Mouse (Mus musculus) heart, embryonic 10.5 days (tissue): Measurements from ENCODE around the gene Nrg4. TPM values are rescaled to one million over a fixed set of nuclear protein-coding genes. Genes with fewer than 3 reads are reported as not detected.

Experiments used
- DNase-seq: peaks from one replicate; pipeline ENCODE4 v3.0.0-alpha.2; 2017; ENCODE audit warnings: low spot score
- H3K27ac ChIP-seq: fragments of 300-500 bp; sonication (generic); 2 replicates; pipeline ENCODE4 v1.5.1; 2016; ENCODE audit warnings: mild to moderate bottlenecking
- H3K27me3 ChIP-seq: fragments of 300-500 bp; sonication (generic); 2 replicates; pipeline ENCODE4 v1.6.1; 2016; ENCODE audit warnings: mild to moderate bottlenecking; ENCODE audit not compliant: poor library complexity, insufficient read depth, severe bottlenecking
- H3K36me3 ChIP-seq: fragments of 300-500 bp; sonication (generic); 2 replicates; pipeline ENCODE4 v1.6.1; 2016; ENCODE audit warnings: mild to moderate bottlenecking, moderate library complexity
- H3K4me1 ChIP-seq: fragments of 300-500 bp; sonication (generic); 2 replicates; pipeline ENCODE4 v1.6.1; 2016; ENCODE audit warnings: mild to moderate bottlenecking
- H3K4me3 ChIP-seq: fragments of 300-500 bp; sonication (generic); 2 replicates; pipeline ENCODE4 v1.5.1; 2016; ENCODE audit warnings: mild to moderate bottlenecking, moderate library complexity
- H3K9me3 ChIP-seq: fragments of 300-500 bp; sonication (generic); 2 replicates; pipeline ENCODE4 v1.6.1; 2016; ENCODE audit warnings: mild to moderate bottlenecking, moderate library complexity
- WGBS: fragments of 180-500 bp; shearing (Covaris S2); methylation state at CpG from one replicate; pipeline ENCODE4 v1.1.7; 2016; 5-methylcytosine and 5-hydroxymethylcytosine counted together
- polyA plus RNA-seq: library from polyadenylated mRNA; unstranded; fragments of >200 nt; fragmentation: Nextera tagmentation; extraction: Ambion mirVana; gene quantifications from 2 replicates; pipeline ENCODE4 v1.2.1, GENCODE M21; 2016

Gene Nrg4
- polyA plus RNA-seq, 1 experiment from 2014 or later, result 1.3 TPM

DNA sequence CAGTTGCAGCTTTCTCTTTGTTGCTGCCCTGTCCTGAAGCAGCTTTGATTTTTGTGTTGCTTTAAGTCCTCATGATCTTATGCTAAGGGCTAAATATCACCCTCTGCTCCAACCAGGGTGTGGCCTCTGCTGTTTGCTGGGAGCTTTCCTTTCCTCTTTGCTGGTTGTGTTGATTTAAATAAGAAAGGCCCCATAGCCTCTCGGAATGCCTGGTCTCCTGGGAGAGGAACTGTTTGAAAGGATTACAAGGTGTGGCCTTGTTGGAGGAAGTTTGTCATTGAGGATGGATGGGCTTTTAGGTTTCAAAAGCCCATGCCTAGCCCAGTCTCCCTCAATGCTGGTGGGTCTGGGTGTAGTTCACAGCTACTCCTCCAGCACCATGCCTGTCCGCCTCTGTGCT lies 110.6 kb downstream of the Nrg4 start:
- no peak overlapping the region for H3K4me3 ChIP-seq
- WGBS, result 85% methylated on average over 2 of the region's 2 CpGs
- H3K27me3 ChIP-seq, result no peaks in the 10 kb centered on the region
- peaks cover 13% of the 10 kb centered on the region for H3K4me1 ChIP-seq
- H3K9me3 ChIP-seq, result no peaks in the 10 kb centered on the region
- H3K36me3 ChIP-seq, result peaks cover 86% of the 10 kb centered on the region
- no peak overlapping the region for H3K27ac ChIP-seq
- DNase-seq, result no peak

DNA sequence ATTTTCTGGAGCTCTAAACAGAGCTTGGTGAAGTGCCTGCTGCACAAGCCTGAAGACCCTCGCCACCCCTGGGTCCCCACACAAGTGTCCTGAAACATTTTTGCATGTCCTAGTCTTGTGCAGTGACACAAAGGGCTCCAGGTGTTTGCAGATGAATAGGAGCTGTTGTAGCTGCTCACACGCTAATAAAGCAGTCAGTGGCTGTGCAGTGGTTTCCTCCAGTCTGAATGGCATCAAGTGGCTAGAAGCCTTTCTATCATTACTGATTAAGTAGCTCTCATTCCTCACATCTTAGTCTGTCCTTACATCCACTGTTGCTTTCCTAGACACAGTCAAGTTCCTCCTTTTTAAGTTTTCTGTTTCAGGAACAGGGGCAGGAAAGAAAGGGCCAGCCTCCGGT lies 111.0 kb downstream of the Nrg4 start:
- 92% methylated on average over 3 of the region's 3 CpGs for WGBS
- Histone ChIP-seq H3K27me3 (no peaks in the 10 kb centered on the region), H3K4me1 (peaks cover 14% of the 10 kb centered on the region), H3K36me3 (peaks cover 83% of the 10 kb centered on the region), H3K9me3 (no peaks in the 10 kb centered on the region), H3K4me3 (no peak overlapping the region), H3K27ac (no peak overlapping the region)
- no peak for DNase-seq

DNA sequence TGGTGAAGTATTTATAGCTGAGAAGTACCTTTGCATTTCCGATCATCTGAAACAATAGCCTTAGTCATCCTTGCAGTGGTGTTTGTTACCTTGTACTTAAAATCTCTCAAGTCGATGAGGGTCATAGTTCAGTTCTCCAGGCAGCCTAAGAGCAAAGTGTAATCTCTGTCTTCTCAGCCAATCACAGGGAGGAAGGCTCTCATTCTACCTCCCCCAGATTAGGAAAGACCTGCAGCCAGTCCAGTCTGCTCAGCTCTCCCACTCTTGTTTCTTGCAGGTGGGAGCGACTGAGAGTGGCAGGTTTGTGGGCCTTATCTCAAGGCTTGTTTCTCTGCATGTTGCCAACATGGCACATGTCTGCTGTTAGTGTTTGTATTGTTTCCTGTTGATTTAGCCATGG lies 111.6 kb downstream of the Nrg4 start:
- Histone ChIP-seq H3K36me3 (peaks cover 77% of the 10 kb centered on the region), H3K27me3 (no peaks in the 10 kb centered on the region), H3K4me1 (peaks cover 19% of the 10 kb centered on the region), H3K27ac (no peak overlapping the region), H3K9me3 (no peaks in the 10 kb centered on the region), H3K4me3 (no peak overlapping the region)
- DNase-seq, result no peak
- 86% methylated on average over 3 of the region's 3 CpGs for WGBS

DNA sequence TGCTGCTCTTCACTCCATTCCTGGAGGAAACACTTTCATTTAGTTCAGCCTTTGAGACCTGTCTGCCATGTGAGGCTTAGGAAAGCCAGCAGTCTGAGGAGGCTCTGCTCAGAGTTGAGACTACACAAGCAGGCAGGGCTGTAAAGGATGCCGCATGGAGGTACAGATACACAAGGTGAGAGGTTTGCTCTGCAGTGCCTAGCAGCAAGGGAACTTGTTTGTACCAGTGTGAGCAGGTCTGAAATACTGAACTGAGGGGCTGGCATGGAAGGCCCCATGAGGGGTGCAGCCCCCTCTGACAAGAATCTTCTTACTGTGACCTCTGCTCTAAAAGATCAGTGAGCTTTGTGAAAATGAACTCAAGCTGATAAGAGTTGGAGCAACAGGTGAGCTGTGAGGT lies 113.2 kb downstream of the Nrg4 start:
- Histone ChIP-seq H3K27ac (0 out of 2 replicates have a peak overlapping the region, but pooled peaks have one; percentile 13), H3K4me3 (no peak overlapping the region), H3K27me3 (no peaks in the 10 kb centered on the region), H3K36me3 (peaks cover 60% of the 10 kb centered on the region), H3K9me3 (no peaks in the 10 kb centered on the region), H3K4me1 (peaks cover 30% of the 10 kb centered on the region)
- no peak for DNase-seq
- WGBS, result 94% methylated on average over 1 of the region's 1 CpGs

- 82% methylated on average over 4 of the region's 4 CpGs for WGBS
- Histone ChIP-seq H3K9me3 (no peaks in the 10 kb centered on the region), H3K27me3 (no peaks in the 10 kb centered on the region), H3K4me1 (peaks cover 36% of the 10 kb centered on the region), H3K27ac (0 out of 2 replicates have a peak overlapping the region, but pooled peaks have one; percentile 3), H3K36me3 (peaks cover 43% of the 10 kb centered on the region), H3K4me3 (no peak overlapping the region)
- DNase-seq, result no peak
Observed at GRCm38 (mm10) chr9:55211611-55212010, 115.0 kb downstream of the Nrg4 start.

GRCm38 (mm10) chr9:55208790-55209481 lies 117.7 kb downstream of the Nrg4 start, which contains the start of gene Fbxo22:
Gene Fbxo22, plus strand, starts transcription at chr9:55208925.
- H3K4me1 ChIP-seq, result peaks cover 36% of the 10 kb centered on the region
- no peaks in the 10 kb centered on the region for H3K27me3 ChIP-seq
- under 1% methylated on average over 65 of the region's 65 CpGs for WGBS
- peak; percentile 94 for DNase-seq
- no peaks in the 10 kb centered on the region for H3K9me3 ChIP-seq
- peaks cover 23% of the 10 kb centered on the region for H3K36me3 ChIP-seq
- peak within 1 kb of the TSS; percentile 95 for H3K27ac ChIP-seq
- peak within 1 kb of the TSS; percentile 84 for H3K4me3 ChIP-seq

DNA sequence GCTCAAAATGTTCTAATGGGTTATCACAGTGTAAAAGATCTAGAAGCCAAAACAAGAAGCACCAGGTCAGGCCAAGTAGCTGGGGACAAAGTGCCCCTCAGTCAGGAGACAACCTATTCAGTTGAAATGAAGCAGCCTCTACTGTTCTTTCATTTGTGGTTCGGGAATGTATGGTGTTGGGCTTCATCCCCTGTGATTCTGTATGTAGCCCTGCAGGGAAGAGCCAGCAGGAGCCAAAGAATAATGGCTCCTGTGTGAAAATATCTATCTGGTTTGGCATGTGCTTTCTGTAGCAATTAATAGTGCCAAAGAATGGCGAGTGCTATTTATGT lies 118.2 kb downstream of the Nrg4 start:
- Histone ChIP-seq H3K9me3 (no peaks in the 10 kb centered on the region), H3K27ac (peak overlapping the region; percentile 95), H3K4me3 (peak overlapping the region; percentile 84), H3K27me3 (no peaks in the 10 kb centered on the region), H3K36me3 (peaks cover 20% of the 10 kb centered on the region), H3K4me1 (peaks cover 35% of the 10 kb centered on the region)
- DNase-seq, result no peak
- WGBS, result 3% methylated on average over 2 of the region's 2 CpGs

DNA sequence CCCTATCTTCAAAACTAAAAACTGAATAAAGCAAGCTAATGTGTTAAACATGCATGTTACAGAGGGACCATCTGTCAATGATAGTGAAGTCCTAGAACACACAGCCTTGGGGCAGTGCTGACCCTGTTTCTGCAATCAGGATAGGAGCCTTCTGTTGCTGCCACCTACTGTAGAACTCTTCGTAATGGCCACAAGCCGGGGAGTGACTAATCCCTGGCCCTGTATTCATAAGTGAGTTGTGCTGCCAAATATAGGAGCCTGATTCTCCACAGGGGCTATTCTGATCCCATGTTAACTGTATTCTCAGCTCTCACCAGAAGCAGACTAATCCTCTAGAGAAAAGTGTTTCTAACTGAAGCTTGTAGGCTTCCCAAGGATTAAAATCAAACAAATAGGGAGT lies 127.3 kb downstream of the Nrg4 start:
- H3K4me1 ChIP-seq, result no peaks in the 10 kb centered on the region
- no peak overlapping the region for H3K27ac ChIP-seq
- no peaks in the 10 kb centered on the region for H3K9me3 ChIP-seq
- WGBS, result 59% methylated on average over 2 of the region's 2 CpGs
- DNase-seq, result no peak
- H3K36me3 ChIP-seq, result peaks cover 21% of the 10 kb centered on the region; the same call in 1 of the 2 replicates
- no peaks in the 10 kb centered on the region for H3K27me3 ChIP-seq
- H3K4me3 ChIP-seq, result no peak overlapping the region

DNA sequence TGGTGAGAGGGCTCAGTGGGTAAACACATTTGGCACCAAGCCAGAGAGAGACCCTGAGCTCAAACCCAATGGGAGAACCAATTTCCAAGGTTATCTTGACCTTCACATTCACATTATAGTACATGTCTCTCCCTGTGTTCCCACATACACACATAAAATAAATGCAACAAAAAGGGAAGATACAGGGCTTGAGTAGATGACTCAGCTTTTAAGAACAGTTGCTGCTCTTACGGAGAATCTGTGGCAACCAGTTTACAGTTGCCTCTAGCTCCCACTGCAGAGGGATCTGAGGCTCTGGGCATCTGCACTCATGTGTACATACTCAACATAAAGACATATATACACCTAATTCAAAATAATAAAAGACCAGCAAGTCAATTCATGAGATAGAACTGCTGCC lies 128.4 kb downstream of the Nrg4 start:
- no peak for DNase-seq
- peaks cover 23% of the 10 kb centered on the region; the same call in 1 of the 2 replicates for H3K36me3 ChIP-seq
- WGBS, result 95% methylated on average over 1 of the region's 1 CpGs

GRCm38 (mm10) chr9:55195876-55196275 lies 130.8 kb downstream of the Nrg4 start:
- no peaks in the 10 kb centered on the region for H3K27me3 ChIP-seq
- no peak overlapping the region for H3K4me3 ChIP-seq
- H3K36me3 ChIP-seq, result peaks cover 21% of the 10 kb centered on the region; the same call in 1 of the 2 replicates
- no peaks in the 10 kb centered on the region for H3K4me1 ChIP-seq
- 90% methylated on average over 3 of the region's 3 CpGs for WGBS
- no peak for DNase-seq
- no peak overlapping the region for H3K27ac ChIP-seq
- no peaks in the 10 kb centered on the region for H3K9me3 ChIP-seq

More for the DNA sequence above, 128.4 kb downstream of the Nrg4 start:
- Histone ChIP-seq H3K9me3 (no peaks in the 10 kb centered on the region), H3K4me1 (no peaks in the 10 kb centered on the region), H3K27me3 (no peaks in the 10 kb centered on the region), H3K27ac (no peak overlapping the region), H3K4me3 (no peak overlapping the region)

DNA sequence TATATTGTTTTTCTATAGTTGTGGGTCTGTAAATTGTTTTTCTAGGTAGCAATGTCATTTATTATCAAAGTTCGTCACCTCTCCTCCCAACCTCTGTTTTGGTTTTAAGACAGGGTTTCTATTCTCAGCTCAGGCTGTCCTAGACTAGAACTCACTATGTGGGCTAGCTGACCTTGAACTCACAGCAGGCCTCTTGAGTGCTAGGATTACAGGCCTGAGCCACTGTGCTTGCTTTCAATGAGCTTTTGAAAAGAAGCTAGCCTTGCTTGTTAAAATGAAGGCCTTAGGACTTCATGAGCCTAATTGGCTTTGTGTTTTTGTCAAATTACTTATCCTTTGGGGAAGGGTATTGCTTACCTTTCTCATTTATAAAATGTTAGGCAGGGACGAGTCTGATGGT lies 152.4 kb downstream of the Nrg4 start:
- no peak for DNase-seq
- WGBS, result 71% methylated on average over 2 of the region's 2 CpGs
- Histone ChIP-seq H3K4me3 (no peak overlapping the region), H3K27me3 (no peaks in the 10 kb centered on the region), H3K27ac (no peak overlapping the region), H3K4me1 (peaks cover 8% of the 10 kb centered on the region; the same call in 1 of the 2 replicates), H3K9me3 (no peaks in the 10 kb centered on the region), H3K36me3 (0 out of 2 replicates have a peak, but pooled peaks cover 5% of the 10 kb centered on the region)

- H3K4me3 ChIP-seq, result no peak overlapping the region
- H3K27me3 ChIP-seq, result no peaks in the 10 kb centered on the region
- no peaks in the 10 kb centered on the region for H3K36me3 ChIP-seq
- H3K27ac ChIP-seq, result no peak overlapping the region
- no peak for DNase-seq
- 96% methylated on average over 1 of the region's 1 CpGs for WGBS
- no peaks in the 10 kb centered on the region for H3K9me3 ChIP-seq
- peaks cover 8% of the 10 kb centered on the region; the same call in 1 of the 2 replicates for H3K4me1 ChIP-seq
Observed at GRCm38 (mm10) chr9:55172195-55172685, 154.4 kb downstream of the Nrg4 start.

DNA sequence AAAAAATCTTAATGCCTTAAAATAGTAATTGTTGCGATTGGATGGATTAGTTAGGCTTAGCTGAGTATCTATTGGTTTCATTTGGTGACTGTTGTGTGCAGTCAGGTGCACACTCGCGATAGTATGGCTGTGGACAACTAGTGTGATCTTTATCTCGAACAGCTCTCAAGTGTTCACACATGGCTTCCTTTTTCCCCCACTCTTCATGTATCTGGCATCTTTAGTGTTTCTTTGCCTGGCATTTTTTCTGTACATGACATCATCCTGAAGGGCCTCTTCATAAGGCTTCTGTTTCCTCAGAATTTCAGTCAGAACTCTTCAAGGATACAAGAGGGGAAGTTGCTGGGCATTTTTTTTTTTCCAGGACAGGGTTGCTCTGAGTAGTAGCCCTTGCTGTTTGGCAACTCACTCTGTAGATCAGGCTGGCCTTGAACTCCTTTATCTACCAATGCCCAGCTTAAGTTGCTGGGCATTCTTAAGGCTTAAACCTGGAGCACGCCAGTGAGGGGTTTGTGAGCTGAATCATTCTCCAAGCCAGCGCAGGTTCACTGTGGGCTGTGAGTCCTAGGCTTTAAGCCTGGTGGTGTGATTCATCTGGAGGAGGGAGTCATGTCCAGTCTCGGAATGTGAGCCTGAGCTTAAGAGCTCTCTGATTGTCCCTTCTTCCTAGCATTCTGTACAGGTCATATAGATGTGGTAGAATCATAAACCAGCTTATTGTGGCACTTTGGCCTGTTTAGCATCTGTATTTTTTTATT lies 155.8 kb downstream of the Nrg4 start:
- 69% methylated on average over 7 of the region's 7 CpGs for WGBS

More for the DNA sequence above, 155.8 kb downstream of the Nrg4 start:
- Histone ChIP-seq H3K9me3 (no peaks in the 10 kb centered on the region), H3K4me3 (no peak overlapping the region), H3K27ac (no peak overlapping the region), H3K27me3 (no peaks in the 10 kb centered on the region), H3K4me1 (peaks cover 8% of the 10 kb centered on the region; the same call in 1 of the 2 replicates), H3K36me3 (0 out of 2 replicates have a peak, but pooled peaks cover 3% of the 10 kb centered on the region)
- no peak for DNase-seq
